Mouse (Mus musculus): ENCODE results near the gene 4933425L06Rik. TPM values are rescaled to one million over a fixed set of nuclear protein-coding genes. Genes with fewer than 3 reads are reported as not detected.
A peak's percentile ranks its signal among the peaks of the same experiment; 100 is the strongest.

Gene 4933425L06Rik
- total and polyA plus RNA-seq, 3 experiments = not detected

DNA sequence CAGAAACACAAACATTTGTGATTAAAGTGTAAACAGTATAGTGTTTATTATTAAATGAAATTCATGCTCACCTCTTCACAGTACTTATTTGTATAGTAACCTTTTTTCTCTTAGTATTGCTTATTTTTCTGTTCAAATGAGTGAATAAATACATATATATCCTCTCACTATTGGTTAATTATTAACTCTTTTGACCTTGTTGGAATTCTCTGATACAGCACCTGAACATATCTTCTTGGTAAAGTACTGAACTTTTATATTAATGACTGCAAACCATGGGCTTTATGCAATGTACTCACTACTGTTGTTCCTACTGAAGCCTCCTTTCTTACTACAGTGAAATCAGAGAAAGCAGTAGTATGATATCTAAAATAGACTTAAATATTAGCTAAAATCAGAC lies 39.7 kb downstream of the 4933425L06Rik start:
- H3K27me3 ChIP-seq (ENCODE audit: control insufficient read depth in 1 of 2, insufficient read depth in 2 of 2, low read length in 2 of 2) = no peaks in the 10 kb centered on the region
- no peak overlapping the region for H3K4me3 ChIP-seq (ENCODE audit: control insufficient read depth in 1 of 2, insufficient read depth in 1 of 2, low read depth in 2 of 2, low read length in 2 of 2)
- no peak overlapping the region for H3K9ac ChIP-seq (ENCODE audit: control insufficient read depth, low read depth, low read length, poor library complexity, severe bottlenecking)
- TF ChIP-seq MAX (IDR thresholded peaks at IDR 0.05; ENCODE audit: low read length) = no peak
- TF ChIP-seq GABPA (IDR thresholded peaks at IDR 0.05; ENCODE audit: low read depth, low read length) = no peak
- TF ChIP-seq RAD21 (IDR thresholded peaks at IDR 0.05; ENCODE audit: low read depth, low read length) = no peak
- no peak for TF ChIP-seq MYB (IDR thresholded peaks at IDR 0.05; ENCODE audit: low read depth, low read length)
- no peak for TF ChIP-seq KAT2A (conservative IDR thresholded peaks at IDR 0.05; ENCODE audit: low read depth, low read length)
- no peak for TF ChIP-seq TCF12 (IDR thresholded peaks at IDR 0.05; ENCODE audit: low read depth, low read length)
- TF ChIP-seq MAZ (IDR thresholded peaks at IDR 0.05; ENCODE audit: low read depth, low read length) = no peak
- TF ChIP-seq ZC3H11A (IDR thresholded peaks at IDR 0.05; ENCODE audit: low read depth, low read length) = no peak
- TF ChIP-seq MAFK (IDR thresholded peaks at IDR 0.05; ENCODE audit: borderline replicate concordance, low read depth, low read length) = no peak
- TF ChIP-seq MEF2A (IDR thresholded peaks at IDR 0.05; ENCODE audit: extremely low read depth, insufficient replicate concordance, low read depth, low read length, poor library complexity, severe bottlenecking) = no peak
- no peak for TF ChIP-seq ELF1 (IDR thresholded peaks at IDR 0.05; ENCODE audit: low read depth, low read length)
- H3K4me1 ChIP-seq (ENCODE audit: control insufficient read depth in 1 of 2, insufficient read depth in 2 of 2, low read length in 2 of 2) = no peaks in the 10 kb centered on the region
- no peak overlapping the region for H3K27ac ChIP-seq (ENCODE audit: control insufficient read depth, low read depth, low read length)
- no peaks in the 10 kb centered on the region for H3K36me3 ChIP-seq (ENCODE audit: control insufficient read depth in 1 of 2, insufficient read depth in 2 of 2, low read length in 2 of 2)
- H3K79me2 ChIP-seq (ENCODE audit: control insufficient read depth, insufficient read depth, low read length, poor library complexity) = no peaks in the 10 kb centered on the region
- DNase-seq (ENCODE audit: low read depth, low spot score) = no peak
- H3K9me3 ChIP-seq (replicated peaks; ENCODE audit: insufficient read depth, low read length) = no peaks in the 10 kb centered on the region

DNA sequence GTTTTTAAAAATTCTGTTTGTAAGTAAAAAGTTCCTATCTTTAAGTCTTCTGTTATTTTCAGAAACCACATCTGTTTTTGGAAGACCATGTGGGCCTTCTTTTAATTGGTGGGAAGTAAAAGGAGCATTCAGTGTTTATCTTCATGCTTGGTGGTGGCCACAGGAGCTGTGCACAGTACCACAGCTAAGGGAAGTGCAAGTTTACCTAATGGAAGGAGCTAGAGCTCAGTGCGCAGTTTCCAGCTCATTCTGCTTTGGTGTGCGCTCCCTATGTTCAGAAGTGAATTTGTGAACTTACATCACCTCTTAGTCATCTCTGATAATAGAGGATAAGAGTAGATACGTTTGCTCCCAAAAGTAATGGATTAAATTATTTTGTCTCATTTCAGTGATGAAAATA lies 40.2 kb downstream of the 4933425L06Rik start:
- Histone ChIP-seq H3K9ac (ENCODE audit: control insufficient read depth, low read depth, low read length, poor library complexity, severe bottlenecking) (no peak overlapping the region), H3K27me3 (ENCODE audit: control insufficient read depth in 1 of 2, insufficient read depth in 2 of 2, low read length in 2 of 2) (no peaks in the 10 kb centered on the region), H3K79me2 (ENCODE audit: control insufficient read depth, insufficient read depth, low read length, poor library complexity) (no peaks in the 10 kb centered on the region), H3K9me3 (replicated peaks; ENCODE audit: insufficient read depth, low read length) (no peaks in the 10 kb centered on the region), H3K4me1 (ENCODE audit: control insufficient read depth in 1 of 2, insufficient read depth in 2 of 2, low read length in 2 of 2) (no peaks in the 10 kb centered on the region), H3K4me3 (ENCODE audit: control insufficient read depth in 1 of 2, insufficient read depth in 1 of 2, low read depth in 2 of 2, low read length in 2 of 2) (no peak overlapping the region), H3K27ac (ENCODE audit: control insufficient read depth, low read depth, low read length) (no peak overlapping the region), H3K36me3 (ENCODE audit: control insufficient read depth in 1 of 2, insufficient read depth in 2 of 2, low read length in 2 of 2) (no peaks in the 10 kb centered on the region)
- no peak for DNase-seq (ENCODE audit: low read depth, low spot score)
- no peak for TF ChIP-seq SMC3 (IDR thresholded peaks at IDR 0.05; ENCODE audit: low read depth, low read length)
- TF ChIP-seq RCOR1 (IDR thresholded peaks at IDR 0.05; ENCODE audit: low read depth, low read length) = no peak
- TF ChIP-seq EP300 (IDR thresholded peaks at IDR 0.05; ENCODE audit: low read depth in 1 of 2, low read length in 2 of 2) = no peak
- TF ChIP-seq ELF1 (IDR thresholded peaks at IDR 0.05; ENCODE audit: low read depth, low read length) = no peak

DNA sequence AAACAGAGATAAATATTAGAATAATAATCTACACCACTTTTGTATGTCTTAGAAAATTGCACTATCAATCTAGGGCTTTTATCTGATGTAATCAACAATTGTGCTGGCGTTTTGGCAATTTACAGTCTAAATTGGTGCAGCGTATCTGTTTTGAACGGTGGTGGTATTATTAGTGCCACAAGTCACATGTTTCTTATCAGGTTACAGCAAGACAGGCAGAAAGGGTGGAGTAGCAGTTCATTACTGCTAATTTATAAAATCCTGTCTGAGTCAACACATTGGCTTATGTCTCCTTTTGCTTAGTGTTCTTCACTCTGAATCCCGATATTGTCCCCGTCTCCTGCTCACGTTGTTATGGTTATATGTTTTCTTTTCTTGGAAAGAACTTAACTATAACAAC lies 48.2 kb downstream of the 4933425L06Rik start:
- DNase-seq (ENCODE audit: low read depth, low spot score) = peak; percentile 30
- no peak overlapping the region for H3K4me3 ChIP-seq (ENCODE audit: control insufficient read depth in 1 of 2, insufficient read depth in 1 of 2, low read depth in 2 of 2, low read length in 2 of 2)
- TF ChIP-seq CHD2 (IDR thresholded peaks at IDR 0.05; ENCODE audit: low read length) (no peak), TBP (IDR thresholded peaks at IDR 0.05; ENCODE audit: low read depth, low read length) (no peak), EP300 (IDR thresholded peaks at IDR 0.05; ENCODE audit: low read depth in 1 of 2, low read length in 2 of 2) (peak; percentile 66 to 74), E2F4 (IDR thresholded peaks at IDR 0.05; ENCODE audit: borderline replicate concordance, low read depth, low read length) (no peak), CTCF (IDR thresholded peaks at IDR 0.05 in 2 of 3, conservative IDR thresholded peaks at IDR 0.05 in 1 of 3; ENCODE audit: control insufficient read depth in 1 of 3, insufficient read depth in 1 of 3, low read depth in 2 of 3, low read length in 3 of 3, poor library complexity in 1 of 3, severe bottlenecking in 1 of 3) (no peak), NELFE (IDR thresholded peaks at IDR 0.05; ENCODE audit: low read depth, low read length) (no peak), SMC3 (IDR thresholded peaks at IDR 0.05; ENCODE audit: low read depth, low read length) (no peak), BHLHE40 (IDR thresholded peaks at IDR 0.05; ENCODE audit: borderline replicate concordance, low read depth, low read length) (peak; percentile 47; the same call in 1 of the 2 replicates), JUND (IDR thresholded peaks at IDR 0.05; ENCODE audit: low read depth, low read length) (no peak), RCOR1 (IDR thresholded peaks at IDR 0.05; ENCODE audit: low read depth, low read length) (peak; percentile 50), ZMIZ1 (IDR thresholded peaks at IDR 0.05; ENCODE audit: low read depth, low read length) (no peak), SIN3A (IDR thresholded peaks at IDR 0.05; ENCODE audit: low read length) (0 out of 2 replicates have a peak, but pooled peaks have one; percentile 30), CHD1 (IDR thresholded peaks at IDR 0.05; ENCODE audit: low read depth, low read length) (no peak), GABPA (IDR thresholded peaks at IDR 0.05; ENCODE audit: low read depth, low read length) (no peak), TCF12 (IDR thresholded peaks at IDR 0.05; ENCODE audit: low read depth, low read length) (peak; percentile 53; the same call in 1 of the 2 replicates), MEF2A (IDR thresholded peaks at IDR 0.05; ENCODE audit: extremely low read depth, insufficient replicate concordance, low read depth, low read length, poor library complexity, severe bottlenecking) (peak; percentile 78; the same call in 1 of the 2 replicates), ELF1 (IDR thresholded peaks at IDR 0.05; ENCODE audit: low read depth, low read length) (no peak), ZC3H11A (IDR thresholded peaks at IDR 0.05; ENCODE audit: low read depth, low read length) (no peak; the same call in 1 of the 2 replicates), GATA1 (IDR thresholded peaks at IDR 0.05; ENCODE audit: low read depth, low read length) (peak; percentile 73), RAD21 (IDR thresholded peaks at IDR 0.05; ENCODE audit: low read depth, low read length) (no peak)

More for the DNA sequence above, 48.2 kb downstream of the 4933425L06Rik start:
- H3K4me1 ChIP-seq (ENCODE audit: control insufficient read depth in 1 of 2, insufficient read depth in 2 of 2, low read length in 2 of 2) = peaks cover 4 to 5% of the 10 kb centered on the region in 2 experiments; a peak in 3 of 4 replicates
- H3K9me3 ChIP-seq (replicated peaks; ENCODE audit: insufficient read depth, low read length) = no peaks in the 10 kb centered on the region
- peaks cover 0 to 7% of the 10 kb centered on the region in 2 experiments; a peak in 2 of 4 replicates for H3K36me3 ChIP-seq (ENCODE audit: control insufficient read depth in 1 of 2, insufficient read depth in 2 of 2, low read length in 2 of 2)
- H3K9ac ChIP-seq (ENCODE audit: control insufficient read depth, low read depth, low read length, poor library complexity, severe bottlenecking) = no peak overlapping the region
- H3K27me3 ChIP-seq (ENCODE audit: control insufficient read depth in 1 of 2, insufficient read depth in 2 of 2, low read length in 2 of 2) = no peaks in the 10 kb centered on the region
- no peaks in the 10 kb centered on the region for H3K79me2 ChIP-seq (ENCODE audit: control insufficient read depth, insufficient read depth, low read length, poor library complexity)
- H3K27ac ChIP-seq (ENCODE audit: control insufficient read depth, low read depth, low read length) = no peak overlapping the region
